Mouse (Mus musculus): Measurements from ENCODE around the gene Rb1.

GRCm38 (mm10) chr14:73254412-73254811 lies 71.2 kb downstream of the Rb1 start:
- no peak for TF ChIP-seq CTCF (IDR thresholded peaks at IDR 0.05; ENCODE audit: control insufficient read depth, insufficient read depth, insufficient read length)
- TF ChIP-seq FOSL1 (IDR thresholded peaks at IDR 0.05; ENCODE audit: insufficient read depth, low read length, poor library complexity, severe bottlenecking) = no peak
- TF ChIP-seq MYOG (IDR thresholded peaks at IDR 0.05; ENCODE audit: control insufficient read depth, extremely low read depth, insufficient read length) = no peak
- no peak for TF ChIP-seq MAX (IDR thresholded peaks at IDR 0.05)
- TF ChIP-seq USF1 (IDR thresholded peaks at IDR 0.05; ENCODE audit: low read depth) = no peak
- TF ChIP-seq CEBPB (IDR thresholded peaks at IDR 0.05; ENCODE audit: low read depth) = no peak
- TF ChIP-seq MYOD1 (IDR thresholded peaks at IDR 0.05; ENCODE audit: control insufficient read depth, insufficient read length, low read depth) = no peak

Measured in C2C12 (cell line).